11 mouse cellular contexts compared by ENCODE assay signal in genomic region chr10:52779926-52780485, GRCm38 (mm10).
DNase-seq lines count a peak whose midpoint lies in the region; ATAC-seq and TF ChIP-seq lines count a peak whose summit lies in the region.
"Had no signal": no experiment of that assay in that cellular context is flagged by ENCODE, and none has a peak within 500 bp of the region (broad histone marks: within the 10 kb centered on the region; RNA-seq: fewer than 3 reads in every experiment).

No protein-coding gene starts in this region.

- peak; percentile 53; the same call in 1 of the 2 replicates for ATAC-seq in forebrain, postnatal 0 days

- peak; percentile 8 for DNase-seq in cerebellum, adult 9-10 months
- no peak for DNase-seq in cerebellum, adult 8-10 months
- peak in 1 of 2 experiments; percentile 28 for DNase-seq in left cerebral cortex, adult 2 months (ENCODE audit: extremely low spot score in 1 of 2, low spot score in 2 of 2)
- no peak for DNase-seq in left cerebral cortex, adult 18-20 months (ENCODE audit: low spot score in 2 of 2)
- no peak for DNase-seq in forebrain, postnatal 0 days
- peak; percentile 11 for DNase-seq in retina, adult 2 months (ENCODE audit: low read depth, low spot score)
- no peak for DNase-seq in urinary bladder, postnatal 14 days (ENCODE audit: low spot score)
- DNase-seq in adrenal gland, adult 18-20 months (ENCODE audit: low spot score in 2 of 2): no peak
- DNase-seq: heart, adult 11 months; right cerebral cortex, postnatal 25 days had no signal

- 30% methylated on average over 4 of the region's 4 CpGs for WGBS in forebrain, postnatal 0 days

- H3K4me3 ChIP-seq in left cerebral cortex, adult 2 months: no peak overlapping the region
- H3K4me3 ChIP-seq in forebrain, postnatal 0 days (ENCODE audit: low read depth, low read length): no peak overlapping the region

- TF ChIP-seq CTCF in left cerebral cortex, adult 2 months (IDR thresholded peaks at IDR 0.05): no peak
- no peak for TF ChIP-seq CTCF in forebrain, postnatal 0 days (IDR thresholded peaks at IDR 0.05; ENCODE audit: low read depth)

- no peaks in the 10 kb centered on the region for H3K36me3 ChIP-seq in forebrain, postnatal 0 days (ENCODE audit: insufficient read depth)

- H3K27ac ChIP-seq in left cerebral cortex, adult 2 months: peak overlapping the region; percentile 28; the same call in 1 of the 2 replicates
- no peak overlapping the region for H3K27ac ChIP-seq in forebrain, postnatal 0 days (ENCODE audit: low read depth, low read length)
- H3K27ac ChIP-seq: liver, embryonic 14.5 days had no signal

- intact Hi-C loops in left cerebral cortex, adult 2 months (cut with DNase I): no loop called here

- H3K27me3 ChIP-seq in forebrain, postnatal 0 days (ENCODE audit: insufficient read depth, low read length): no peaks in the 10 kb centered on the region

- H3K4me1 ChIP-seq in forebrain, postnatal 0 days (ENCODE audit: insufficient read depth): no peaks in the 10 kb centered on the region; the same call in 1 of the 2 replicates

- no peaks in the 10 kb centered on the region for H3K9me3 ChIP-seq in forebrain, postnatal 0 days (ENCODE audit: low read length)

- H3K9ac ChIP-seq in forebrain, postnatal 0 days: no peak overlapping the region
- H3K9ac ChIP-seq: liver, embryonic 14.5 days had no signal

- H3K4me2 ChIP-seq in forebrain, postnatal 0 days (ENCODE audit: low read depth): no peak overlapping the region

Comparison
In these comparisons a context has a peak if more than half of its experiments do, and no peak if none do; other contexts are left out.
1. DNase-seq: peak in cerebellum, adult 9-10 months (single experiment) and retina, adult 2 months (single experiment); none in cerebellum, adult 8-10 months (single experiment), left cerebral cortex, adult 18-20 months (0 of 2), forebrain, postnatal 0 days (single experiment), urinary bladder, postnatal 14 days (single experiment) and adrenal gland, adult 18-20 months (0 of 2).